Mouse (Mus musculus) cerebellum, adult 2 months (tissue): Measurements from ENCODE around the gene Iqsec1.

Source experiments
- CTCF ChIP-seq: fragments of 200-500 bp; IDR thresholded peaks from 2 replicates; pipeline ENCODE4 v1.5.1; 2011; ENCODE audit warnings: low read depth, mild to moderate bottlenecking, control low read depth, low read length, moderate library complexity, borderline replicate concordance; ENCODE audit not compliant: insufficient read depth
- POLR2A ChIP-seq: fragments of 200-500 bp; IDR thresholded peaks from 2 replicates; pipeline ENCODE4 v1.6.1; 2011; ENCODE audit warnings: low read length, control low read depth, borderline replicate concordance; ENCODE audit not compliant: insufficient read depth

DNA sequence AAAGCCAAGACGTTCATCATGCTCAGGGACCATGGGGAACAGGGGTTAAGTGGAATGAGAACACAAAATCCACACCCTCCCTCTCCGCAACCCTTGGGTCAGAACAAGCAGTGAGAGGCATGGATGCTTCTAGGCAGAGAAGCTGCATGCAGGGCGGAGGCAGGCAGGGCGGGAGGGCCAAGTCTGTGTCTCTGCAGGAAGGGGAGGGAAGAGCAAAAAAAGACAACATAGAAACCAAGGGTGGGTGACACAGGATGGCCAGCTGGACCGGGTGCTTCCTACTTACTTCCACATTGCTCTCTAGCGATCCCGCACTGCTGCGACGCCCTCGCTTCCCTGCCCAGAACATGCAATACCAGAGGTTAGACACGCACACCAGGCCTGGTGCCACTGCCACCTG lies 324.7 kb downstream of the Iqsec1 start:
- no peak for TF ChIP-seq CTCF
- no peak for TF ChIP-seq POLR2A
